Mouse (Mus musculus) liver, postnatal 0 days (tissue): ENCODE results near the gene Stk4.

Experiments used
- CTCF ChIP-seq: sonication (generic); IDR thresholded peaks from 2 replicates; pipeline ENCODE4 v1.5.1; 2016; ENCODE audit warnings: antibody characterized with exemption, low read depth
- EP300 ChIP-seq: IDR thresholded peaks from 2 replicates; pipeline ENCODE4 v1.6.1; 2016; ENCODE audit warnings: antibody characterized with exemption, low read depth, mild to moderate bottlenecking

DNA sequence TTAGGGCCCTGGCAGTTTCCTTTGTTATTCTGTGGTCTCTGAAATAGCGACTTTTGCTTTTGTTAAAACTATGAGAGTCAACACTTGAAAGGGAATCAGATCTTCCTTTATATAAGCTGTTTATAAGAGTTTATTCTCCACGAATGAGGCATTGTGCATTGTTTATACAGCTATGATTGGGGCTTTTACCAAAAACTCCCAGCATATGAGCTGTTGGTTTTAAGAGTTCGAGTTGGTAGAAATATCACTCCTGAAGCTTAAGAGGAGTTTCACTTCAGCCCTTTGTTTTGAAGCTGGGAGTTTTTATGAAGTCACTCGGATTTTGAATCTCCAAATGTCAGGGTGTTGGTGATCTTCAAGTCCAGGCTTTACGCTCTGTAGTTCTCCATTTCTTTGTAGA, 7.8 kb downstream of the Stk4 start:
- TF ChIP-seq CTCF (no peak), EP300 (no peak)
